Mouse (Mus musculus) lung, postnatal 0 days (tissue): ENCODE data around the gene Dapl1.

Experiments
- CTCF ChIP-seq: IDR thresholded peaks from 2 replicates; pipeline ENCODE4 v1.5.1; 2016; ENCODE audit warnings: antibody characterized with exemption, mild to moderate bottlenecking
- EP300 ChIP-seq: IDR thresholded peaks from 2 replicates; pipeline ENCODE4 v1.6.1; 2016; ENCODE audit warnings: antibody characterized with exemption, mild to moderate bottlenecking, control low read depth

DNA sequence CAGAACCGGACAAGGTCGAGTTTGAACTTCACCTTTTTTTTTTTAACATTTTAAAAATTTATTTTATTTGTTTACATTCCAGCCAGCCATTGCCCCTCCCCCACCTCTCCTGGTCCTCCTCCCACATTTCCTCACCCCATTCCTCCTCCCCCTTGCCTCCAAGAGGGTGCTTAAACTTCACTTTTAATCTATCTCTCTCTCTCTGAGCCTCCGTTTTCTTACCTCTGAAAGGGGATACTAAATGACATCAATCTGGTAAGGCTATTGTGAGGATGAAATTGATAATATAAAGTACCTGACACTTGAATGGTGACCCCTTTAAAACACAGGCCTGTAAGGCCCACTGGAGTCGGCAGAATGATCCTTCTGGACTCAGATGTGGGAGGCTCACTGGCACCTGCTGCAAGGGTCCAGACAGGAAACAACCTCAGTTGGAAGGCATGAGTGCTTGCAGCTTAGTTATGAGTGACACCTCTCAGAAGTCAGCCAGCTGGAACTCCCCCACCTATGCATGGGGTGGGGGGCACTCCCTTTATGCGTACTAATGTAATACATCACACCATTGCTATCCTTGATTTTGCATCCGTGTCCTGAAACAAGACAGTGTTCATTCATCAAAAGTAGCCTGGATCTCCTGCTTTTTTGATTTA, 1.9 kb downstream of the Dapl1 start:
- TF ChIP-seq EP300 = no peak
- TF ChIP-seq CTCF = no peak
